Mouse (Mus musculus): ENCODE data around the gene Dctn2. TPM values are rescaled to one million over a fixed set of nuclear protein-coding genes. Genes with fewer than 3 reads are reported as not detected.
A peak's percentile ranks its signal among the peaks of the same experiment; 100 is the strongest.

The Dctn2 gene
- total RNA-seq, 2 experiments from 2014 or later = 86.8 to 91.8 TPM

- intact Hi-C loops (cut with DNase I) = no loop called here
- DNase-seq = peak in 1 of 2 experiments; percentile 1
These were observed 4.2 kb upstream of the Dctn2 start for GRCm38 (mm10) chr10:127261706-127262547.

- peak in 1 of 2 experiments; percentile 4 for DNase-seq
- intact Hi-C loops (cut with DNase I) = no loop called here
These were observed 3.4 kb upstream of the Dctn2 start, which contains the start of gene Kif5a for GRCm38 (mm10) chr10:127262548-127263398. TSS of gene Kif5a (minus strand) at chr10:127263348.

DNA sequence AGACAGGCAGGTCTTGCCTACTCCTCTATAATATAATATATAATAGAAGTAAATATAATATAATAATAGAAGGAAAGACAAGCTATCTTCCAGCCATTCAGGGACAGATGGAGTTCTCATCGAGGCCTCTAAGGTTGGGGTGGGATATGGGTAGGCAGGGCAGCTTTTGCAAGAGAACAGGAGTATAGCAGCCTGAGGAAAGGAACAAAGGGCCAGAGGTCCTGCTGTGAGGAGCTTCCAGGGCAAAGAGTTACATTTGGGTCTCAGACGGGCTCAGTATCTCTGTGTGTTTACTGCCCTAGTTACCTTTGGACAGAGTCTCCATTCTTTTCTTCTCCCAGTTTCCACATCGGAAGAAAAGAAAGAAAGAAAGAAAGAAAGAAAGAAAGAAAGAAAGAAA is 2.5 kb upstream of the Dctn2 start:
- intact Hi-C loops (cut with DNase I) = no loop called here
- DNase-seq = no peak

DNA sequence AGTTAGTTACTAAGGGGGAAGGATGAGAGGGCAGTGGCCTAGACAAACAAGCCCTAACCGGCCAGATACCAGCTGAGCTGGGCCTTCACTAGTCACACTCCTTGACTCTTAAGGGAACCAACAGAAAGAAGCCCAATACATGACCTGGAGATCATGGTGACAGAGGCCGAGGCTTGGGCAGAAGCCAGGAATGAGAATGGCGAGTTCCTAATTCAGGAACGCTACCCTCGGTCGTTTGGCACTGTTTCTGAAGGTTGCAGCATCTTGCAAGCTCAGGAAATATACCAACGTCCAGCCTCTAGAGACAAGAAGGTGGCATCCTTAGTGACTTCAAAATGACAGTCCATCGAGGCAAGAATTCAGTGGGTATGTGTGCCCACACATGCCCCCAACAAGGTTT is 1.8 kb upstream of the Dctn2 start:
- intact Hi-C loops (cut with DNase I) = no loop called here
- no peak for DNase-seq

- no peak for DNase-seq
- intact Hi-C loops (cut with DNase I) = no loop called here
These were observed 1.2 kb upstream of the Dctn2 start for GRCm38 (mm10) chr10:127264971-127265370.

DNA sequence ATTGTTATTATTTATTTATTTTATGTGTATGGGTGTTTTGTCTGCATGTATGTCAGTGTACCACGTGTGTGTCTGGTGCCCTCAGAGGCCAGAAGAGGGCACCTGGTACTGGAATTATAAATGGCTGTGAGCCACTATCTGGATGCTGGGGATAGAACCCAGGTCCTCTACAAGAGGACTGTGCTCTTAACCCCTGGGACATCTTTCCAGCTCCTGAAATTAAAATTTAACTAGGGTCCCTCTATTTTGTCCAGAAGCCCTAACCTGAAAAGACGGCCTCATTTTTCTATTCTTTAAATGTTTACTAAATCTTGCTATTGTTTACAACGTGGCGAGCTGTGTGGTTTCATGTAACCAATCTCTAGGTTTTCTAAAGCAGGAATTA is 449 bp upstream of the Dctn2 start:
- intact Hi-C loops (cut with DNase I) = no loop called here
- no peak for DNase-seq

GRCm38 (mm10) chr10:127267318-127267717 is 1.1 kb downstream of the Dctn2 start:
- DNase-seq = no peak
- intact Hi-C loops (cut with DNase I) = no loop called here

- no peak for DNase-seq
- intact Hi-C loops (cut with DNase I) = no loop called here
These were observed 2.2 kb downstream of the Dctn2 start for GRCm38 (mm10) chr10:127268401-127268800.

GRCm38 (mm10) chr10:127269036-127269435 is 2.9 kb downstream of the Dctn2 start:
- DNase-seq = no peak
- intact Hi-C loops (cut with DNase I) = no loop called here

- intact Hi-C loops (cut with DNase I) = no loop called here
- no peak for DNase-seq
These were observed 3.7 kb downstream of the Dctn2 start for GRCm38 (mm10) chr10:127269884-127270283.

GRCm38 (mm10) chr10:127272371-127272770 is 6.2 kb downstream of the Dctn2 start:
- DNase-seq = no peak
- intact Hi-C loops (cut with DNase I) = no loop called here

DNA sequence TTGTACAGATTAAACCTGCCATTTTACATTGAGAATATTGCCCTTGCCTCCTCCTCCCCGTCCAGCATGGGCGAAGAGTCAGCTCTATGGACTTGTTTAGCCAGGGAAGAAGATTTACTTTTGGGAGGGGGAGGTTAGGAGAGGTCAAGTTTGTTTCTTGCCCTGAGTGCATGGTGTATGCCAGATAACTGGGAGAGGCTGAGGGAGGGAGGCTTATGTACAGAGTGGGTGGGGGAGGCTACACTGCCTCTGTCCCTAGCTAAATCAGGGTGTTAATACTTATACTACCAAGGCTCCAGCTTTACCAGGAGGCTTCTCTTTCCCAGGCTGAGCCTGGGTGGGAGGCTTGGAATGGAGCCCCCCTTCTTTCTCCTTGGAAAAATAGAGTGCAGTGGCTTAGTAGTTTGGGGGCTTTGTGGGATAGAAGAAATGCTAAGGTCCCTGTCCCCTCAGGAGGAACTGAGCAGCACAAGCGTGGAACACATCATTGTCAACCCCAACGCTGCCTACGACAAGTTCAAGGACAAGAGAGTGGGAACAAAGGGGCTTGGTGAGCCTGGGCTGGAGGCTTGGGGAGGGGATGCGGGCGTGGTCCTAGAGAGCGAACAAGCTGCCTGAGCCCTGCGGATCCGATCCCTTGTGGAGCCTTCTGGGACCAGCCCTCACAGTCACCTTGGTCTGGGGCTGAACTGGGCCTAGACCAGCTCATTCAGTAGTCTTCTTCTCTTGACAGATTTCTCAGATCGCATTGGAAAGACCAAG is 8.3 kb downstream of the Dctn2 start:
- intact Hi-C loops (cut with DNase I) = no loop called here
- peak in 1 of 2 experiments; percentile 3 for DNase-seq

- no peak for DNase-seq
- intact Hi-C loops (cut with DNase I) = no loop called here
These were observed 13.6 kb downstream of the Dctn2 start for GRCm38 (mm10) chr10:127279730-127280129.

- intact Hi-C loops (cut with DNase I) = no loop called here
- no peak for DNase-seq
These were observed 15.1 kb downstream of the Dctn2 start for GRCm38 (mm10) chr10:127281316-127281715.

- no peak for DNase-seq
- intact Hi-C loops (cut with DNase I) = no loop called here
These were observed 16.6 kb downstream of the Dctn2 start for GRCm38 (mm10) chr10:127282620-127283215.

DNA sequence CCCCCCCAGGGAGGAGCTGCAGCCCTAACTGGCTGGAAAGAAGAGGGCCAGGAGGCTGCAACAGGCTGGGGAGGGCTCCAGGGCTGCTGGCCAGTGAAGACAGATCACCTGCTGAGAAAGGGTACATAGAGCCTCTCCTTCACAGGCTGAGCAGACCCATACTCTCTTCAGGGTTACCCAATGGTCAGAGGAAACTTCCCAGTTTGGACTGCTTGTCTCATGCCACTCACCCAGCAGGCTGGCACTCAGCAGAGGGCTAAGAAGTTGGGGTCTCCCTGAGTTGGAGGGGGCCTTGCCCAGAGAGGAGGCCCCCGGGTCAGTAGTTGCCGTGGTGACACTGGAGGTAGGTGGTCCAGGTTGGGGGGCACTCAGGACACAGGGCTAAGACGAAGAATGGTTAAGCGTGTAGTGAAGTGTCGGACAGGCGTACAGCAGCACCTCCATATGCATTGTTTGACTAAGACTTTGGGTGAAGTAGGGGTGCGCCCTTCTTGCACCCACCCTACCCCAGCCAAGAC is 18.0 kb downstream of the Dctn2 start:
- intact Hi-C loops (cut with DNase I) = no loop called here
- DNase-seq = no peak

- no peak for DNase-seq
- intact Hi-C loops (cut with DNase I) = no loop called here
These were observed 18.7 kb downstream of the Dctn2 start for GRCm38 (mm10) chr10:127284724-127285500.

DNA sequence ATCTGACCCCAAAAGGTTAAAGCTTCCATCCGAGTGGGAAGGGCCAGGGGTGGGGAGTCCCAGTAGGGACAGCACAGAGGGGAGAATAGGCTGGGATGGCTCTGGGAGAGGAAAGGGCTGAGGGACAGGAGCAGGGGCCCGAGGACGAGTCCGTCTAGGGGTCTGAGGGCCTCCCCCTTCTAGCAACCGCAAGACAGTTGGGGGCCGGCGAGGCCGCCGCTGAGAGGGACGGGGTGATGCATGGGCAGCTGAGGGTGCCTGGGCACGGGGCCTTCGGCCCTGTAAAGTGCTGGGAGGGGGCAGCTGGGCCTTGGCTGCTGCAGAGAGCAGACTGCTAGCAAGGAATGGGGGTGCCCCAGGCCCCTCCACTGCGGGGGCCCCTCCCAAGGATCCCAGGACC is 19.5 kb downstream of the Dctn2 start:
- no peak for DNase-seq
- intact Hi-C loops (cut with DNase I) = no loop called here

- intact Hi-C loops (cut with DNase I) = no loop called here
- DNase-seq = no peak
These were observed 20.0 kb downstream of the Dctn2 start for GRCm38 (mm10) chr10:127286194-127286593.

Measured in gastrocnemius, postnatal 36 days (tissue).